Mouse (Mus musculus) Patski (cell line): ENCODE data around the gene Pcsk6. TPM values are rescaled to one million over a fixed set of nuclear protein-coding genes. Genes with fewer than 3 reads are reported as not detected.

Source experiments
- ATAC-seq: fragments of 100-300 bp; one replicate; pipeline ENCODE4 v1.8.0; 2021
- CTCF ChIA-PET: fragments of 350-600 bp; sonication (Branson Sonifier 250); formaldehyde crosslinking; loops from one replicate; lab custom pipeline; 2022; ENCODE audit warnings: inconsistent platforms; lab: Charles Lee
- POLR2A ChIA-PET: fragments of 350-600 bp; sonication (Branson Sonifier 250); formaldehyde crosslinking; loops from one replicate; lab custom pipeline; 2022; ENCODE audit warnings: antibody characterized with exemption, inconsistent platforms; lab: Charles Lee
- DNase-seq: peaks from one replicate; pipeline ENCODE4 v3.0.0-alpha.2; 2011; ENCODE audit warnings: low read depth, low spot score
- H3K27me3 ChIP-seq: fragments of 371-371 bp; one replicate; pipeline ENCODE4 v1.5.1; 2021
- CTCF ChIP-seq: fragments of 100-300 bp; IDR thresholded peaks from one replicate; pipeline ENCODE4 v1.5.1; 2021
- in situ Hi-C: fragments of 300-500 bp; cut with MboI; formaldehyde crosslinking; loops from 3 replicates; pipeline ENCODE4 v1.11.1; 2018; ENCODE audit warnings: low pct_unique_long_range_greater_than_20kb, mixed read lengths
- polyA plus RNA-seq: library from polyadenylated mRNA; unstranded; gene quantifications from one replicate; pipeline ENCODE4 v1.2.3, GENCODE M21; 2021

Pcsk6 gene
- polyA plus RNA-seq, 1 experiment from 2014 or later, result 3.0 TPM

- POLR2A ChIA-PET, result no interaction called here
- no peak for ATAC-seq
- in situ Hi-C loops, result no loop called here
- DNase-seq, result no peak
- TF ChIP-seq CTCF, result no peak
- CTCF ChIA-PET, result no interaction called here
- H3K27me3 ChIP-seq, result no peaks in the 10 kb centered on the region
Observed at GRCm38 (mm10) chr7:65881290-65881688, 19.8 kb downstream of the Pcsk6 start.

DNA sequence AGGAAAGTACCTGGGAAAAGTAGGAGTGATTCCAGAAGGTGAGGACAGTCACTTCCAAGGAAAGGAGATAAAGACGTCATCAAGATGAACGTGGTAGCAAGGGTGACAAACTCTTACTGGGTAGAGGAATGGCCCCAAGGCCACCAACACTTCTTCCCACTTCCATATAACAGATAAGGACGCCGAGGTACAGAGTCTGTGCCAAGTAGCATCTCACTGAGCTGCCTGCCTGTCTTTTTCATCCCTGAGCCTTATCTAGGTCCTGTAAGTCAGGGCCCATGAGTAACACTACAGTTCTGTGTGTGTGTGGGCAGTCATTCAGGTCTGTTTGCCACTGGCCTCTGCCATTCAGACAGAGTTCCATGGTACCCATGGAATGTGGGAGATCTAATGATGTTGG, 23.4 kb downstream of the Pcsk6 start:
- in situ Hi-C loops, result no loop called here
- ChIA-PET CTCF (interaction anchor here (1.0 kb wide), 1 partner anchor 23 kb away, joined by 3 read pairs; no protein-coding TSS in a partner anchor), POLR2A (no interaction called here)
- ATAC-seq (no peak), DNase-seq (no peak)
- no peaks in the 10 kb centered on the region for H3K27me3 ChIP-seq
- no peak for TF ChIP-seq CTCF

- ChIA-PET POLR2A (interaction anchor here (0.6 kb wide), 1 partner anchor 106 kb away, joined by 3 read pairs; no protein-coding TSS in a partner anchor), CTCF (interaction anchor here (1.0 to 1.2 kb wide), 5 partner anchors 17 to 98 kb away, joined by 3 read pairs; no protein-coding TSS in a partner anchor)
- in situ Hi-C loops, result no loop called here
- TF ChIP-seq CTCF, result no peak
- H3K27me3 ChIP-seq, result no peaks in the 10 kb centered on the region
- ATAC-seq (no peak), DNase-seq (no peak)
Observed at GRCm38 (mm10) chr7:65885819-65886218, 24.3 kb downstream of the Pcsk6 start.

DNA sequence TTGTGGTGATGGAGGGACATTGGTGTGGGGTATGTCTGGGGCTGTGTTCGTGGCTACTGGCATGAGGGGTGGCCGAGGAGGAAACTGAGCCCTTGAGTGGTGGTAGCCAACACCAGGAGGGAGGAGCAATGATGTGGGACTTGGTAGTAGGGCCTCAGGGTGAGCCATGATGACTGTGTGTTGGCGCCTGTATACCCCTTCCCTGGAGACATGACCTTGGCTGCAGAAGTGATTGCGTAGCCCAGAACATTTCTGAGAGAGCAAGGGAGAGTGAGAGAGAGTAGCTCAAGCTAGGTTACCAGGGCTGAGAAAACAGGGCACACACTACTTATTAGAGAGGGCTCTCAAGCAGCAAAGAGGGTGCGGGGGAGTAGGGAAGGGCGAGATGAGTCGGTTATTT, 30.3 kb downstream of the Pcsk6 start:
- CTCF ChIA-PET, result no interaction called here
- in situ Hi-C loops, result no loop called here
- no peak for ATAC-seq
- no peak for TF ChIP-seq CTCF
- no peaks in the 10 kb centered on the region for H3K27me3 ChIP-seq
- no peak for DNase-seq
- POLR2A ChIA-PET, result no interaction called here

- in situ Hi-C loops, result no loop called here
- ChIA-PET POLR2A (no interaction called here), CTCF (no interaction called here)
- no peak for ATAC-seq
- DNase-seq, result no peak
- H3K27me3 ChIP-seq, result no peaks in the 10 kb centered on the region
- no peak for TF ChIP-seq CTCF
Observed at GRCm38 (mm10) chr7:65892264-65892828, 30.8 kb downstream of the Pcsk6 start.

DNA sequence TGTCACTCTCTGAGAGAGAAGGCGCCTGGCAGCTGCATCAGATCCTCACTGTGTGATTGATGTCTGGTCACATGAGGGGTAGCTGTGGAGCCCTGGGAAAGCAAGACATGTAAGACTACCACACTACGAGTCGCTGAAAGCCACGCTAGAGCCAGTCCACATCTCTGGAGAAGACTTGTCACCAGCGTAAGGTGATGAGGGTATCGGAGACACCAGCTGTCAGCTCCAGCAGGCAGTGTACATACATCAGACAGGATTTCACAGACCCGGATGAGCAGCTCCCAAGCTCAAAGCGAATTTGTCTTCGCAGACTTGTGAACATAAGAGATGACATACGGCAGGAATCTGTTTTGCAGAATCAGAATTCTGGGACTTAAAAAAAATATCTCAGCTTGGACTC, 32.0 kb downstream of the Pcsk6 start:
- POLR2A ChIA-PET, result no interaction called here
- in situ Hi-C loops, result no loop called here

DNA sequence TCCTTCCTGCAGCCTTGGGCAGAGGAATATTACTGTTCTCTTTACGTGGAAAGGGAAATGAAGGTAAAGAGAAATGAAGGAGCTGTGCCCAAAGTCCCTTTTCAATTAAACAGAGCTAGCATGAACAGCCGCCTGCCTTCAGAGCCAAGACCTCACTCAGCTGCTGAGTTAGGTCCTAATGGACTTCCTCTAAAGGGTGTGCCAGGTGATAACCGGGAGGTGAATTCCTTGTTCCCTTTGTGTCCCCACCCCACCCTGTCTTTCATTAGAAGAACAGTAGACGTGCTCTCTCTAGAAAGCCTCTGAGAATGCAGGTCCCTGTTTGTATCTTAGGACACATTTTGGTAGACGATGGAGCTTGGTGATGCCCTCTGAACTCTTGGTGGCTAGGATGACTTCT, 33.7 kb downstream of the Pcsk6 start:
- ATAC-seq, result no peak
- H3K27me3 ChIP-seq, result no peaks in the 10 kb centered on the region
- no peak for TF ChIP-seq CTCF
- POLR2A ChIA-PET, result no interaction called here
- in situ Hi-C loops, result no loop called here
- no peak for DNase-seq
- CTCF ChIA-PET, result no interaction called here

More for the DNA sequence above, 32.0 kb downstream of the Pcsk6 start:
- ATAC-seq (no peak), DNase-seq (no peak)
- TF ChIP-seq CTCF, result no peak
- CTCF ChIA-PET, result interaction anchor here (0.9 kb wide), 1 partner anchor 168 kb away, joined by 3 read pairs; no protein-coding TSS in a partner anchor
- no peaks in the 10 kb centered on the region for H3K27me3 ChIP-seq

DNA sequence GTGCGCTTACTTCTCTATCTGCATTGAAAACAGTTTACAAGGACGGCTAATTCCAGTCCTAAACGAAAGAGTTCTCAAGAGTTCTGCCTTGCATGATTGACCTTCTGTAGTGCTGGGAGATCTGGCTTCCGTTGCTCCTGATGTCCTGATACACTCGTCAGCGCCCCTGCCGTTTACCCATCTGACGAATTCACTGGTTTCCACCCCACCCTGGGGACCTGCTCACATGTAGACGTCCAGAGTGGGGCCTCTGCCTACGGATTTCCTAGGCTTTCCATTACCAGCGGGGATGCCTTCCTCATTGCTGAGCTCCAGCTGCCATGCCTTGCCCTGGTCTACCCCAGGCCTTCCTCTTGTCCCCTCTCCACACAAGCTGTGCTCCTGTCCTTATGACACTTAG, 39.7 kb downstream of the Pcsk6 start:
- no peaks in the 10 kb centered on the region for H3K27me3 ChIP-seq
- ATAC-seq (no peak), DNase-seq (no peak)
- in situ Hi-C loops, result no loop called here
- POLR2A ChIA-PET, result interaction anchor here (0.7 kb wide), 1 partner anchor 19 kb away, joined by 3 read pairs; no protein-coding TSS in a partner anchor
- CTCF ChIA-PET, result interaction anchor here (0.9 kb wide), 2 partner anchors 14 to 128 kb away, joined by 3 read pairs; no protein-coding TSS in a partner anchor
- no peak for TF ChIP-seq CTCF

- ATAC-seq, result no peak
- no peaks in the 10 kb centered on the region for H3K27me3 ChIP-seq
- DNase-seq, result no peak
- ChIA-PET POLR2A (no interaction called here), CTCF (interaction anchor here (1.0 to 1.1 kb wide), 3 partner anchors 10 to 24 kb away, joined by 3 read pairs; no protein-coding TSS in a partner anchor)
- TF ChIP-seq CTCF, result no peak
- in situ Hi-C loops, result no loop called here
Observed at GRCm38 (mm10) chr7:65902471-65903180, 41.1 kb downstream of the Pcsk6 start.

DNA sequence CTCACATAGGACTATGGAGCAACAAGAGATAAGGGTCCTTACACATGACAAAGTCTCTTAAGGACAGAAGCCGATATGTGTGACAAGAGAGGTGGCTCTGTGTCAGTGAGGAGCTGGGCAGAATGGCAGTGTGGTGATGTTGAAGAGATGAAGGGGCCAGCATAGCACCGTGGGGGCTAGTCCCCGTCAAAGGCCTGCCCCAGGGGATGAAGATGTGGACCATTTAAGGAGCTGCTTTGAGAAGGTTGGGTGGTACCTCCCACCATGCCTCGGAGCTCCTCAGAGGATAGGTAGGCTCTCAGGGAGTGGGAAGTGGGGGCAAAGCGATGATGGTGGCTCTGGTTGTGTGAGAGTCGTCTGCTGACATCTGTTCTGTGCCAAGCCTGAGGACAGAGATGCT, 41.9 kb downstream of the Pcsk6 start:
- ChIA-PET CTCF (interaction anchor here (1.0 to 1.1 kb wide), 3 partner anchors 9 to 25 kb away, joined by 3 read pairs; no protein-coding TSS in a partner anchor), POLR2A (no interaction called here)
- DNase-seq (no peak), ATAC-seq (no peak)
- in situ Hi-C loops, result no loop called here
- no peak for TF ChIP-seq CTCF
- H3K27me3 ChIP-seq, result no peaks in the 10 kb centered on the region
